13 mouse cellular contexts compared by ENCODE assay signal in the genomic region with DNA sequence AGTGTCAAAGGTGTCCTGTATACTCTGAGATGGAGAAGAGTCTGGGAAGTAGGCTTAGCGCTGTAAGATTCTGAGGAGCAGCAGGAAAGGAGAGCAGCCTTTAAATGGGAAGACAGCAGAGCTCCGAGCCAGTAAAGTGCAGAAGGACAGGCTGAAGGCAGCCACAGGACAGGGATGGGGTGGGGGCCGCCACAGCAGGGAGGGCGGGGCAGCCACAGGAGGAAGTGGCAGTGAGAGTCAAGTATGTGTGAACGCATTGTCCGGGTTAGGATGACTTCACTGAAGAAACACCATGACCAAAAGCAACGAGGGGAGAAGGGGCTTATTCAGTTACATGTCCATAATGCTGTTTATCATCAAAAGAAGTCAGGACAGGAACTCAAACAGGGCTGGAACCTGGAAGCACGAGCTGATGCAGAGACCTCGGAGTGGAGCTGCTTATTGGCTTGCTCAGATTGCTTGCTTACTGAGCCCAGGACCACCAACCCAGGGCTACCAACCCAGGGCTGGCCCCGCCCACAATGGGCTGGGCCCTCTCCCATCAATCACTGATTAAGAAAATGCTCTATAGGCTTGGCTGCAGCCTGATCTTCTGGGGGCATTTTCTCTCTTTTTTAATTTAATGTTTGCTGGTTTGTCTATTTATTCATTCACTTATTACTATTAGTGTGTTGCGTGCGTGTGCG. TPM values are rescaled to one million over a fixed set of nuclear protein-coding genes. Genes with fewer than 3 reads are reported as not detected.
DNase-seq lines count a peak whose midpoint lies in the region; ATAC-seq lines count a peak whose summit lies in the region.
"Had no signal": no experiment of that assay in that cellular context is flagged by ENCODE, and none has a peak within 500 bp of the region (broad histone marks: within the 10 kb centered on the region; RNA-seq: fewer than 3 reads in every experiment).

No protein-coding gene starts in this region.

- no peak overlapping the region for H3K9ac ChIP-seq in heart, embryonic 11.5 days (ENCODE audit: low read depth, low read length)
- H3K9ac ChIP-seq in hindbrain, embryonic 13.5 days = no peak overlapping the region
- no peak overlapping the region for H3K9ac ChIP-seq in midbrain, embryonic 14.5 days (replicated peaks; ENCODE audit: low read length)
- H3K9ac ChIP-seq: liver, embryonic 15.5 days had no signal

- no peaks in the 10 kb centered on the region for H3K9me3 ChIP-seq in heart, embryonic 11.5 days (replicated peaks; ENCODE audit: control insufficient read depth, low read length)
- H3K9me3 ChIP-seq in hindbrain, embryonic 13.5 days = no peaks in the 10 kb centered on the region
- H3K9me3 ChIP-seq in midbrain, embryonic 14.5 days (ENCODE audit: control insufficient read depth, low read length) = no peaks in the 10 kb centered on the region
- H3K9me3 ChIP-seq: liver, embryonic 15.5 days had no signal

- no peak overlapping the region for H3K4me3 ChIP-seq in heart, embryonic 11.5 days (ENCODE audit: low read depth, low read length)
- no peak overlapping the region for H3K4me3 ChIP-seq in hindbrain, embryonic 13.5 days
- H3K4me3 ChIP-seq in midbrain, embryonic 14.5 days (replicated peaks; ENCODE audit: low read depth, low read length) = no peak overlapping the region
- H3K4me3 ChIP-seq: liver, embryonic 15.5 days had no signal

- DNase-seq in heart, postnatal 14 days = no peak
- DNase-seq in embryo, embryonic 10.5 days (ENCODE audit: low spot score) = peak; percentile 78
- peak; percentile 53 for DNase-seq in midbrain, embryonic 14.5 days
- no peak for DNase-seq in cerebellum, postnatal 14 days
- no peak for DNase-seq in thymus, postnatal 25 days
- DNase-seq in urinary bladder, postnatal 10 days (ENCODE audit: low spot score) = no peak
- DNase-seq: B cell, adult 2 months; right cerebral cortex, postnatal 4 days had no signal

- intact Hi-C loops in heart, postnatal 14 days (cut with DNase I) = loop anchor here (10.0 kb wide), 1 partner anchor 555 kb away; no protein-coding TSS in a partner anchor

- no peaks in the 10 kb centered on the region for H3K36me3 ChIP-seq in heart, embryonic 11.5 days (ENCODE audit: control insufficient read depth, insufficient read depth, low read length)
- no peaks in the 10 kb centered on the region for H3K36me3 ChIP-seq in hindbrain, embryonic 13.5 days
- no peaks in the 10 kb centered on the region for H3K36me3 ChIP-seq in midbrain, embryonic 14.5 days (ENCODE audit: control insufficient read depth, insufficient read depth, low read length)
- H3K36me3 ChIP-seq: liver, embryonic 15.5 days had no signal

- WGBS in heart, embryonic 11.5 days (ENCODE audit: insufficient replicate concordance) = 21% methylated on average over 13 of the region's 13 CpGs
- WGBS in hindbrain, embryonic 13.5 days = 24% methylated on average over 13 of the region's 13 CpGs
- 26% methylated on average over 13 of the region's 13 CpGs for WGBS in midbrain, embryonic 14.5 days

- H3K27ac ChIP-seq in heart, embryonic 11.5 days (ENCODE audit: low read depth, low read length) = no peak overlapping the region
- no peak overlapping the region for H3K27ac ChIP-seq in hindbrain, embryonic 13.5 days
- H3K27ac ChIP-seq in midbrain, embryonic 14.5 days (replicated peaks; ENCODE audit: low read depth, low read length) = no peak overlapping the region
- H3K27ac ChIP-seq: liver, embryonic 15.5 days had no signal

- peaks cover 6% of the 10 kb centered on the region; the same call in 1 of the 2 replicates for H3K4me1 ChIP-seq in heart, embryonic 11.5 days (ENCODE audit: control insufficient read depth, insufficient read depth, low read length)
- peaks cover 9% of the 10 kb centered on the region for H3K4me1 ChIP-seq in hindbrain, embryonic 13.5 days (replicated peaks)
- H3K4me1 ChIP-seq in midbrain, embryonic 14.5 days (ENCODE audit: control insufficient read depth, insufficient read depth, low read length) = 0 out of 2 replicates have a peak, but pooled peaks cover 4% of the 10 kb centered on the region
- H3K4me1 ChIP-seq: liver, embryonic 15.5 days had no signal

- no peaks in the 10 kb centered on the region for H3K27me3 ChIP-seq in heart, embryonic 11.5 days (ENCODE audit: control insufficient read depth, insufficient read depth, low read length)
- H3K27me3 ChIP-seq in hindbrain, embryonic 13.5 days = peaks cover 10% of the 10 kb centered on the region
- no peaks in the 10 kb centered on the region for H3K27me3 ChIP-seq in midbrain, embryonic 14.5 days (ENCODE audit: control insufficient read depth, insufficient read depth, low read length)

- peak overlapping the region; percentile 53 for H3K4me2 ChIP-seq in heart, embryonic 11.5 days
- H3K4me2 ChIP-seq in hindbrain, embryonic 13.5 days = peak overlapping the region; percentile 37
- H3K4me2 ChIP-seq in midbrain, embryonic 14.5 days (ENCODE audit: low read length) = peak overlapping the region; percentile 37
- H3K4me2 ChIP-seq: liver, embryonic 15.5 days had no signal

- ATAC-seq in heart, embryonic 11.5 days (replicated peaks; ENCODE audit: insufficient number of reproducible peaks, low FRiP score, low TSS enrichment) = 0 out of 2 replicates have a peak, but pooled peaks have one; percentile 56
- ATAC-seq in hindbrain, embryonic 13.5 days (ENCODE audit: low FRiP score) = no peak
- ATAC-seq in midbrain, embryonic 14.5 days (ENCODE audit: low FRiP score, low TSS enrichment) = no peak

RNA-seq across cellular contexts. Expression of a gene that starts 18.8 kb away (rescaled TPM):
- polyA plus RNA-seq in heart, embryonic 11.5 days (2014; fragmentation: Nextera tagmentation; extraction: Ambion mirVana) = not detected in 2 replicates
- total RNA-seq in heart, postnatal 14 days (2021) = not detected
- 0.05 TPM in 1 of 2 replicates, not detected in the other for polyA plus RNA-seq in hindbrain, embryonic 13.5 days (2015; fragmentation: Nextera tagmentation; extraction: Ambion mirVana)
- polyA plus RNA-seq in midbrain, embryonic 14.5 days (2014; fragmentation: Nextera tagmentation; extraction: Ambion mirVana) = not detected in 2 replicates
- total RNA-seq: monocyte, adult 5-6 weeks had no signal
- polyA plus RNA-seq: heart, postnatal 0 days had no signal

Comparison
In these comparisons a context has a peak if more than half of its experiments do, and no peak if none do; other contexts are left out.
1. DNase-seq: peak in embryo, embryonic 10.5 days (single experiment) and midbrain, embryonic 14.5 days (single experiment); none in heart, postnatal 14 days (0 of 2), cerebellum, postnatal 14 days (0 of 2), thymus, postnatal 25 days (single experiment) and urinary bladder, postnatal 10 days (single experiment).
2. Peak in every context shown above with its lines, with median percentiles within 50 percentile points of each other: H3K4me2 ChIP-seq.